Mouse (Mus musculus) cerebellum, postnatal 14 days (tissue): Measurements from ENCODE around the gene Gm20916.
"Not testable (repeated sequence)": the region's sequence is repeated elsewhere in the genome, so short reads cannot be mapped to it uniquely, and the experiment has no call there.

Experiments
- DNase-seq, 2 experiments: peaks; one replicate each; pipeline ENCODE4 v3.0.0; 2021; ENCODE audit warnings: mixed read lengths in 2 of 2

The Gm20916 gene

GRCm38 (mm10) chrY:79319265-79319664 lies at the start of gene Gm20916:
Gm20916 (plus strand) TSS chrY:79319565.
- not testable (repeated sequence) for DNase-seq
